Mouse (Mus musculus) heart, embryonic 11.5 days (tissue): ENCODE measurements around the gene Dupd1. TPM values are rescaled to one million over a fixed set of nuclear protein-coding genes. Genes with fewer than 3 reads are reported as not detected.
A peak's percentile ranks its signal among the peaks of the same experiment; 100 is the strongest.

Experiments
- ATAC-seq: fragments of 200-750 bp; cut with Nextera tagmentation; replicated peaks from 2 replicates; pipeline ENCODE4 v1.8.0; 2017; ENCODE audit warnings: moderate library complexity; ENCODE audit not compliant: insufficient number of reproducible peaks, low FRiP score, low TSS enrichment
- H3K27ac ChIP-seq: fragments of 300-500 bp; sonication (generic); 2 replicates; pipeline ENCODE4 v1.5.1; 2014; ENCODE audit warnings: mild to moderate bottlenecking, low read depth, low read length
- H3K27me3 ChIP-seq: fragments of 300-500 bp; sonication (generic); 2 replicates; pipeline ENCODE4 v1.6.1; 2014; ENCODE audit warnings: mild to moderate bottlenecking, low read length, mixed read lengths; ENCODE audit not compliant: control insufficient read depth, insufficient read depth
- H3K36me3 ChIP-seq: fragments of 300-500 bp; sonication (generic); 2 replicates; pipeline ENCODE4 v1.6.1; 2014; ENCODE audit warnings: mild to moderate bottlenecking, low read length, moderate library complexity, mixed read lengths; ENCODE audit not compliant: control insufficient read depth, insufficient read depth
- H3K4me1 ChIP-seq: fragments of 300-500 bp; sonication (generic); 2 replicates; pipeline ENCODE4 v1.6.1; 2014; ENCODE audit warnings: low read length; ENCODE audit not compliant: control insufficient read depth, insufficient read depth
- H3K4me2 ChIP-seq: fragments of 300-500 bp; sonication (generic); 2 replicates; pipeline ENCODE4 v1.6.1; 2014; ENCODE audit warnings: mild to moderate bottlenecking, moderate library complexity
- H3K4me3 ChIP-seq: fragments of 300-500 bp; sonication (generic); 2 replicates; pipeline ENCODE4 v1.5.1; 2014; ENCODE audit warnings: low read depth, low read length
- H3K9ac ChIP-seq: fragments of 300-500 bp; sonication (generic); 2 replicates; pipeline ENCODE4 v1.6.1; 2014; ENCODE audit warnings: mild to moderate bottlenecking, low read depth, low read length, moderate library complexity
- H3K9me3 ChIP-seq: fragments of 300-500 bp; sonication (generic); replicated peaks from 2 replicates; pipeline ENCODE4 v1.6.1; 2016; ENCODE audit warnings: low read length; ENCODE audit not compliant: control insufficient read depth
- WGBS: fragments of 180-500 bp; shearing (Covaris S2); extraction: QIAGEN DNeasy Blood & Tissue Kit; methylation state at CpG from one replicate; pipeline ENCODE4 v1.1.7; 2014; ENCODE audit not compliant: insufficient replicate concordance; 5-methylcytosine and 5-hydroxymethylcytosine counted together
- polyA plus RNA-seq: library from polyadenylated mRNA; unstranded; fragments of >200 nt; fragmentation: Nextera tagmentation; extraction: Ambion mirVana; gene quantifications from 2 replicates; pipeline ENCODE4 v1.2.1, GENCODE M21; 2014

The Dupd1 gene
- polyA plus RNA-seq: 0.73 TPM in 1 of 2 replicates, not detected in the other

DNA sequence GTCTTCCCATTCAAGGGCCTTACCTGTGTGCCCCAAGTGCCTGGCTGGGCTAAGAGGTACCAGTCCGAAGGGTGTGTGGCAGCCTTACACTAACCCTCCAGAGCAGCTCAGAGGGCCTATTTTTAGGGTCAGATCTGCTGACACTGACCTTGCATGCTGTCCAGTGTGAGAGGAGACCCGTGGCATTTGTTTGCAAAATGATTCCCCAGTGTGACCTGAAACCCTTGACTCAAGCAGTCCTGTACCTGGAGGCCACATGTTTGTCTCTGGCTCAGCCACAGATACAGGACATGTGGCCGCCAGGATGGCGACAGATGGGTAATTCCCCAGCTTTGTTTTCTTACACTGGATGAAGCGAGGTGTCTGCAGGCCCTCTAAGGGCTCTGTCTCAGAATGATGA, at the start of gene Dupd1:
TSS of gene Dupd1 (minus strand) at position 91 of the 400 bp plus-strand sequence.
- Histone ChIP-seq H3K9ac (no peak within 1 kb of the TSS), H3K9me3 (no peaks in the 10 kb centered on the region), H3K27ac (no peak within 1 kb of the TSS), H3K4me2 (no peak within 1 kb of the TSS), H3K4me3 (no peak within 1 kb of the TSS), H3K36me3 (no peaks in the 10 kb centered on the region), H3K27me3 (no peaks in the 10 kb centered on the region; the same call in 1 of the 2 replicates), H3K4me1 (peaks cover 7% of the 10 kb centered on the region; the same call in 1 of the 2 replicates)
- 51% methylated on average over 5 of the region's 5 CpGs for WGBS
- ATAC-seq: no peak

DNA sequence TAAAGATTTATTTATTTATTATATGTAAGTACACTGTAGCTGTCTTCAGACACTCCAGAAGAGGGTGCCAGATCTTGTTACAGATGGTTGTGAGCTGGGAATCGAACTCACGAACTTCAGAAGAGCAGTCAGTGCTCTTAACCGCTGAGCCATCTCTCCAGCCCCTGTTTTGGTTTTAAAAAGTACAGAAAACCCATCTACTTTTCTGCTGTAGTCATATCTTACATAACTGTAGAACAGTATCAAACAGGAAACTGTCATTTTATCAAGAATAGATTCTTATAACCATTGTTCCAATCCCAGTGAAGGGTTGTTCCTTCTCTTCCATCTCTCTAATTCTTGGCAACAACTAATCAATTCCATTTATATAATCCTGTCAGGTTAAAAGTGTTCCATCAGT, 49.4 kb upstream of the Dupd1 start:
- H3K9me3 ChIP-seq: no peaks in the 10 kb centered on the region
- WGBS: 90% methylated on average over 3 of the region's 3 CpGs
- no peak overlapping the region for H3K9ac ChIP-seq
- H3K27me3 ChIP-seq: no peaks in the 10 kb centered on the region
- peaks cover 14% of the 10 kb centered on the region for H3K4me1 ChIP-seq
- H3K4me2 ChIP-seq: no peak overlapping the region
- ATAC-seq: no peak
- H3K36me3 ChIP-seq: no peaks in the 10 kb centered on the region
- no peak overlapping the region for H3K4me3 ChIP-seq
- H3K27ac ChIP-seq: no peak overlapping the region

DNA sequence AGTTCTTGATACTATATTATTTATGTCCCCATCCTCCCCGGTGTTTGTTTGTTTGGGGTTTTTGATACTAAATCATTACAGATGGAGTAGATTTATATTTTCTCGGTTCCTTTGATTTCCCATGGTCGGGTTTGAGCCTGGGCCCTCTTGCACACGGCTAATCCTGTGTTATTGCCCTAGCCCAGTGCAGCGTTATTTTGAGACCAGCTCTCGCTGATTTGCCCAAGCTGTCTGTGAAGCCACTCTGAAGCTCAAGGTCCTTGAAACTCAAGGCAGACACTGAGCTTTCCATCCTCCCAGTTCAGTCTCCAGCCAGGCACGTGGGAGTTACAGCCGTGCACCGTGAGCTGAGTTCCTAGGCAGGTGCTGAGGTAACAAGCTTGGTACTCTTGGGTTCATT, 47.2 kb upstream of the Dupd1 start:
- H3K4me3 ChIP-seq: no peak overlapping the region
- H3K36me3 ChIP-seq: no peaks in the 10 kb centered on the region
- no peak overlapping the region for H3K4me2 ChIP-seq
- peaks cover 13% of the 10 kb centered on the region for H3K4me1 ChIP-seq
- H3K9me3 ChIP-seq: no peaks in the 10 kb centered on the region
- ATAC-seq: no peak
- no peak overlapping the region for H3K27ac ChIP-seq
- no peaks in the 10 kb centered on the region for H3K27me3 ChIP-seq
- no peak overlapping the region for H3K9ac ChIP-seq
- WGBS: 73% methylated on average over 9 of the region's 9 CpGs

DNA sequence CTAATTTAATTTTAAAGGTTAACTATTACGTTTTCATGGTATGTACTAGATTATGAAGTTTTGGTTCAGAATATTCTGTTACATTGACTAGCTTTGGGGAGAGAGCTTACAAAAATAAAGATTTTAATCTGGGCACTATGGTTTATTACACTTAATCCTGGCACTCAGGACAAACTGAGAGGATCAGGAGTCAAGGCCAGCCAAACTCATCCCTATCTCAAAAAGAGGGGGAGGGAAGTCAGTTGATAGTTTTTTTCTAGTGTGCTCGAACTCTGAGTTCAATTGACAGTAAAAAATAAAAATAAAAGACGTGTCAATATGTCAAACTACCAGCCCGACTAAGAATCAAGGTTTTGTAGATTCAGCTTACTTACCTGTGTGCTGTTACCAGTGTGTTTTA, 39.0 kb upstream of the Dupd1 start:
- no peak overlapping the region for H3K4me3 ChIP-seq
- H3K4me1 ChIP-seq: peaks cover 7% of the 10 kb centered on the region; the same call in 1 of the 2 replicates
- H3K9ac ChIP-seq: no peak overlapping the region
- H3K27ac ChIP-seq: no peak overlapping the region
- ATAC-seq: no peak
- no peak overlapping the region for H3K4me2 ChIP-seq
- H3K36me3 ChIP-seq: no peaks in the 10 kb centered on the region
- WGBS: 77% methylated on average over 4 of the region's 4 CpGs
- H3K9me3 ChIP-seq: no peaks in the 10 kb centered on the region
- no peaks in the 10 kb centered on the region for H3K27me3 ChIP-seq

DNA sequence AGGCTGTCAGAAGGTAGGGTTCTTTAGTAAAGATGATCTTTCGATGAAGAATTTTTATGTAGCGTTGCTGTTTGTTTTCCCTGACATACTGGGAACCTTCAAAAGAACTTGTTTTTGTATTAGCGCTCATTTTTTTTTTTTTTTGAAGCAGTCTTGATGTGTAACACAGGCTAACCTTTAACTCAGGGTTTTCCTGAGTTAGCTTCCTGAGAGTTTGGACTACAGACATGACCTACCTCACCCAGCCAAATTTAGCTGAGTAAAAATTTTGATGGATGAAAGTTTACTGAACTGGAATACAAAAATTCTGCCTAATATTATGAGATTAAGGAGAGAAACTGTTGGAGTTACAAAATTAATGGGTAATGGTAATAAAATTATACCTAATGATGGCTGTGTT, 38.0 kb upstream of the Dupd1 start:
- Histone ChIP-seq H3K27ac (no peak overlapping the region), H3K4me2 (no peak overlapping the region), H3K36me3 (no peaks in the 10 kb centered on the region), H3K9me3 (no peaks in the 10 kb centered on the region), H3K9ac (no peak overlapping the region), H3K4me1 (peaks cover 7% of the 10 kb centered on the region; the same call in 1 of the 2 replicates), H3K4me3 (no peak overlapping the region), H3K27me3 (no peaks in the 10 kb centered on the region)
- 87% methylated on average over 3 of the region's 3 CpGs for WGBS
- ATAC-seq: no peak

DNA sequence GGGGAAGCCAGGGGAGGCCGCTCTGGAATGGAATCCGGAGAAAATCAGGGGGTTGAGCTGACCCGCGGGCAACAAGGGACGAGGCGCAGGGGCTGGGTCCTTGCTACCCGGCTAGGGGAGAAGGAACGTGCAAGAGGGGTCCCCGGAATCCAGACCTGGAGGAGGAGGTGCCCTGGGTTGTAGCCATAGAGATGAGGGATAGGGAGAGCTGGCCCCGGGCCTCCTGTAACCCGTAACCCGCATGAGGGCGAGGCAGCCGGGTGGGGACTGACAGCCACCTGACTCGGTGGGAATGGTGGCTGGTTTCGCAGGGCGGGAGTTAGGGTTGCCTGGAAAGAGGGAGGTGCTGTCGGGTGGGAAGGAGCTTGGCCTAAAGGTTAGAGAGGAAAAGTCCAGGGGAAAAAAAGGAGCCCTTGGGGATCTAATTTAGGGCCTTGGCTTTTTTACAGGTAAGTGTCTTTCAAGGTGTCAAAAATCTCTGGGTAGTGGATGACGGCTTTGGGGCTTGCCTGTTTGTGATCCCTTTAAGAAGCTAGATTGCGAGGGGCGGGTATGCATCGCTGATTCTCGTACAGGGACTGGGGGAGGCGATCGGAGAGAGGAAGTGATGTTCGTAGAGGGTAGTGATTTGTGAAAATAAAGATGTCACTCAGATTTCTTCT, 36.6 kb upstream of the Dupd1 start, which contains the start of gene Dusp13:
TSS of gene Dusp13 (minus strand) at position 301 of the 662 bp plus-strand sequence.
- under 1% methylated on average over 26 of the region's 26 CpGs for WGBS
- H3K4me2 ChIP-seq: peak within 1 kb of the TSS; percentile 82
- peak; percentile 64 for ATAC-seq
- peak within 1 kb of the TSS; percentile 84 for H3K4me3 ChIP-seq
- H3K36me3 ChIP-seq: no peaks in the 10 kb centered on the region
- peaks cover 7% of the 10 kb centered on the region; the same call in 1 of the 2 replicates for H3K4me1 ChIP-seq
- no peaks in the 10 kb centered on the region for H3K27me3 ChIP-seq
- H3K27ac ChIP-seq: peak within 1 kb of the TSS; percentile 71
- H3K9ac ChIP-seq: peak within 1 kb of the TSS; percentile 83
- H3K9me3 ChIP-seq: no peaks in the 10 kb centered on the region

DNA sequence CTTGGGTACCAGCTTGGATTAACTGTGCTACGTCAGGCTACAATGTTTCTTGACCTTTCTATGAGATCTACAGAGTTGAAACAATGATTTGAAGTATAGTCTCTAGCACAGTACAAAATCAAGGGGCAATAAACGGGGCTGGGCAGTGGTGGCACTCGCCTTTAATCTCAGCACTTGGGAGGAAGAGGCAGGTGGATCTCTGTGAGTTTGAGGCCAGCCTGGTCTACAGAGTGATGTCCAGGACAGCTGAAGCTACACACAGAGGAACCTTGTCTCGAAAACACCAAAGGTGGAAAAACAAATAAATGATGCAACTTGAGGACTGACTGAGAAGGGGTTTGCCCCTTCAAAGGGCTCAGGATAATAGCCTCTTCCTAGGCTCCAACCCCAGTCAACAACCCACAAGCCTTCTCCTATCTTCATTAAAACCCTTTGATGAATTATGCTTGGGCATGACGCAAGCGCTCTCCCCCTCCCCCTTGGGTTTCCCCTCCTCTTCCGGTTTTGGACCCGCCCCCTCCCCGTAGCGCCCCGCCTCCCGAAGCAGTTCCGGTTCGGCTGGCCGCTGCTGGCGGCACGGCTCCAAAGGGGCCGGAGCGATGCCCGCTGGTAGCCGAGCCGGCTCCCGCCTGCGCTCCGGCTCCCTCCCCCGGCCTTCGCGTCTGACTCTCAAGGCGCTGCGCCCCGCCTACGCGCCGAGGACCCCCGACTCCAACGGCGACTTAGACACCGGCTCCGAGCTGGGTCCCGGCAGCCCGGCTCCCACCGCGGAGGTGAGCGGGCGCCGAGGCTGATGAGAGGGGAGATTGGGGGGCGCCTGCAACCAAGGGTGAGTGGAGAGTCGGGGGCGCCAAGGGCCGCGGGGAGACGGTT, 35.9 kb upstream of the Dupd1 start, which contains the start of gene Samd8:
TSS of gene Samd8 (plus strand) at position 524 of the 873 bp plus-strand sequence.
- H3K27ac ChIP-seq: peak within 1 kb of the TSS; percentile 71
- no peaks in the 10 kb centered on the region for H3K9me3 ChIP-seq
- H3K27me3 ChIP-seq: no peaks in the 10 kb centered on the region
- H3K4me1 ChIP-seq: peaks cover 7% of the 10 kb centered on the region; the same call in 1 of the 2 replicates
- H3K9ac ChIP-seq: peak within 1 kb of the TSS; percentile 83
- WGBS: 7% methylated on average over 46 of the region's 52 CpGs
- no peaks in the 10 kb centered on the region for H3K36me3 ChIP-seq
- H3K4me3 ChIP-seq: peak within 1 kb of the TSS; percentile 84
- H3K4me2 ChIP-seq: peak within 1 kb of the TSS; percentile 82
- ATAC-seq: peak; percentile 85

DNA sequence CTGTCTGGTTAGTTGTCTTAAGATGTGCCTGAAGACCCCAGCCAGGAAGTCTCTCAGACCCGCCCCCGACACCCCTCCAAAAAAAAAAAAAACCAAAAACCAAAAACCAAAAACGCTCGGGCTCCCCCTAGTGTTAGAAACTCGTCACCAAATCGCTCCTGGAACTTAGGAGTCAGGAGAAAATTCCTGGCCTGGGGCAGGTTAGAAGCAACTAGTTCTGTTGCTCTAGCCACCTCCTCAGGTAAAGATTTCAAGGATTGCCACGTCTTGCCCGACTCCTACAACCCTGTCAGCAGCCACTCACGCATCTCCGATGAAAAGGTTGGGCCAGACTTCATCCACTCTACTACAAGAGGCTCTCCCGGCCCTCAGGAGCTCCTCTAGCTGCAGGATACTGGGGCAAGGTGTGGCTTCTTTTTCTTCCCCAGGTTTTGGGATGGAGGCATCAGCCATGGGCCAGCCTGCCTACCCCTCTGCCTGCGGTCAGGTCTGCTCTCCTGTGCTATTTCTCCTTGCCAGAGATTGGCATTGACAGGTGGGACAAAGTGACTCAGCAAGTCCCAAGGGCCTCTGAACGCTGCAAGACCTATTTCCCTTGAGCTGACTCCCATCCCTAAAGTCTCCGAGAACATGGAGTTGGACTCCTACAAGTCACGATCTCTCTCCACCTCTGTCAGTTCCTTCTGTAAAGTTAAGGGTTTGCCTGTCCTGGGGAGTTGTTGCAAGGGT, 33.9 kb upstream of the Dupd1 start:
- Histone ChIP-seq H3K4me3 (no peak overlapping the region), H3K4me2 (no peak overlapping the region), H3K4me1 (peaks cover 7% of the 10 kb centered on the region; the same call in 1 of the 2 replicates), H3K36me3 (no peaks in the 10 kb centered on the region), H3K9ac (no peak overlapping the region), H3K27ac (no peak overlapping the region), H3K9me3 (no peaks in the 10 kb centered on the region), H3K27me3 (peaks cover 3% of the 10 kb centered on the region; the same call in 1 of the 2 replicates)
- ATAC-seq: no peak
- WGBS: 36% methylated on average over 15 of the region's 15 CpGs
